Mouse (Mus musculus): ENCODE measurements around the gene Rps16. TPM values are rescaled to one million over a fixed set of nuclear protein-coding genes. Genes with fewer than 3 reads are reported as not detected.
A peak's percentile ranks its signal among the peaks of the same experiment; 100 is the strongest.

Rps16 gene
- total RNA-seq, 2 experiments from 2014 or later: 494 to 516 TPM

- intact Hi-C loops (cut with DNase I): no loop called here
- DNase-seq: no peak
Observed at GRCm38 (mm10) chr7:28341381-28341780, 9.1 kb upstream of the Rps16 start.

DNA sequence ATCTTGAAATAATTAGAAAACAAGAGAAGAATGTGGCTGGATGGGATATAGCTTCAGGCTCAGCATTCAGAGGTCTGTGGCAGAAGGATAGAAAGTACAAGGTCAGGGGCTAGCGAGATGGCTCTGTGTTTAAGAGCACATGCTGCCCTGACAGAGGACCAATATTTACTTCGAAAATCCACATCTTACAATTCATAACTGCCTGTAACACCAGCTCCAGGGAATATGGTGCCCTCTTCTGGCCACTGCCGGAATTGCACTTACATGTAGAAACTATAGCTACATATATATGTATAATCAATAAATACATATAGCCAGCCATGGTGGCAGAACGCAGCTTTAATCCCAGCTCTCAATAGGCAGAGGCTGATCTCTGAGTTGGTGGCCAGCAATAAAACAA is 5.8 kb upstream of the Rps16 start:
- intact Hi-C loops (cut with DNase I): no loop called here
- peak; percentile 64 to 79 for DNase-seq

- DNase-seq: no peak
- intact Hi-C loops (cut with DNase I): no loop called here
Observed at GRCm38 (mm10) chr7:28347746-28348145, 2.7 kb upstream of the Rps16 start.

DNA sequence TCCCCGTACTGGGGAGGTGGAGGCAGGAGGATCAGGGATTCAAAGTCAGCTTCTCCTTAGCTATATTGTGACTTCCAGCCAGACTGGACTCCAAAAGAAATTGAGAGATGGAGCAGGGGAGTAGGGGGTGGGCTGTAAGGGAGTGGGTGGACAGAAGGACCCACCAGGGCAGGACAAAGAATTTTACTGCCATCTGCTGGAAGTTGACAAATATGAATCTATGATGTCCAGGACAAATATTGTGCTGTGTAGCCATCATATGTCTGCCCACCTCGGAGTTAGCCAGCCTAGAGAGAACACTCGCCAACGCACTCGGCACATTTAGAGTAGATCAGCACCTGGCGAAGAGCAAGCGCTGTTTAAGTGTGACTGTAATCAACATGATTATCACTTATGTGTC is 1.9 kb upstream of the Rps16 start:
- no peak for DNase-seq
- intact Hi-C loops (cut with DNase I): no loop called here

- intact Hi-C loops (cut with DNase I): loop anchor here (2.0 kb wide), 1 partner anchor 19 kb away; no protein-coding TSS in a partner anchor
- no peak for DNase-seq
Observed at GRCm38 (mm10) chr7:28351676-28352191, 1.3 kb downstream of the Rps16 start.

GRCm38 (mm10) chr7:28353267-28353666 is 2.8 kb downstream of the Rps16 start:
- intact Hi-C loops (cut with DNase I): no loop called here
- DNase-seq: no peak

DNA sequence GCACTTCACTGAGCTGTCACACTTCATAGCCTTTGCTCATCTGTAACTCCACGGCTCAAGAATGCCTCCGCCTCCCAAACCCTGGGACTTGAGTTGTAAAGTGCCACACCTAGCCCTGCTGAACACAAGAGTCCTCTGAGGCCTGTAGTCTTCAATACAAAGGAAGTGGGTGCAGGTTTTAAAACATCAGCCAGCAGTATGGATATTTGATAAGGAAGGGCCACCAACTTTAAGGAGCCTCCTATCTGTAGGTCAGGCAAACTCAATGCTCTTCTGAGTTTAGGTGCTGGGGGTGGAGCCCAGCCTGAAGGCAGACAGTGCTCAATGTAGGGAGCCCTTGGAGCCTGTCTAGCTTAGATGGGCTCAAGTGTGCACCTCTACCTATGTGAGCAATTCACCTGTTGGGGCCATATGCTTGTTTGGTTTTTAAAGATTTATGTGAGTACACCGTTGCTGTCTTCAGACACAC is 3.7 kb downstream of the Rps16 start:
- no peak for DNase-seq
- intact Hi-C loops (cut with DNase I): no loop called here

DNA sequence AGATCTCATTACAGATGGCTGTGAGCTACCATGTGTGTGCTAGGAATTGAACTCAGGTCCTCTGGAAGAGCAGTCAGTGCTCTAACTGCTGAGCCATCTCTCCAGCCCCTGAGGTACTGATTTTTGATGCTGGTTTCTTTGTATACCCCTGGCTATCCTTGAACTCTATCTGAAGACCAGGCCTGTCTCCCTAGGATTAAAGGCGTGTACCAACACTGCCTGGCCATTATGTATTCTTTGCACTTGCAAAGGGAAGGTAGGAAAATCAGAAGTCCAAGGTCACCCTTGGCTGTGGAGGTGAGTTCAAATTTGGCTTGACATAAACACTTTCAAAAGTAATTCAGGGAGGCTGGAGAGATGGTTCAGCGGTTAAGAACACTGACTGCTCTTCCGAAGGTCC is 4.1 kb downstream of the Rps16 start:
- no peak for DNase-seq
- intact Hi-C loops (cut with DNase I): no loop called here

- intact Hi-C loops (cut with DNase I): no loop called here
- no peak for DNase-seq
Observed at GRCm38 (mm10) chr7:28355221-28355620, 4.8 kb downstream of the Rps16 start.

- intact Hi-C loops (cut with DNase I): no loop called here
Observed at GRCm38 (mm10) chr7:28356981-28357380, 6.5 kb downstream of the Rps16 start.

GRCm38 (mm10) chr7:28357984-28358383 is 7.5 kb downstream of the Rps16 start:
- no peak for DNase-seq
- intact Hi-C loops (cut with DNase I): no loop called here

More at GRCm38 (mm10) chr7:28356981-28357380, 6.5 kb downstream of the Rps16 start:
- peak; percentile 55 to 61 for DNase-seq

DNA sequence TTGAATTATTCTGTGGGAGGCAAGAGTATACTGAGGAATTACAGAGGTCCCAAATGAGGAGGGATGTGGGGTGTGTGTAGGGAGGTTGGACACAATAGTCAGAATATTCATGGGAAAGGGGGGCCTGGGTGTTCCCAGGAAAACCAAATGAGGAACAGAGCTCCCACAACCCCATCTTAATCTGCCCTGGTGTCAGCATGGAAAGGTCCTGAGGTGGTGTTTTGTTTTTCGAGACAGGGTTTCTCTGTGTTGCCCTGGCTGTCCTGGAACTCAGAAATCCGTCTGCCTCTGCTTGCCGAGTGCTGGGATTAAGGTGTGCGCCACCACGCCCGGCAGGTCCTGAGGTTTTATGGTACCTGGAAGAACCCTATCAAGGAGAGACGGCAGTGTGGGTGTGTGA is 8.0 kb downstream of the Rps16 start:
- intact Hi-C loops (cut with DNase I): no loop called here
- DNase-seq: no peak

GRCm38 (mm10) chr7:28359854-28360253 is 9.4 kb downstream of the Rps16 start:
- no peak for DNase-seq
- intact Hi-C loops (cut with DNase I): no loop called here

- intact Hi-C loops (cut with DNase I): no loop called here
Observed at GRCm38 (mm10) chr7:28360291-28360690, 9.8 kb downstream of the Rps16 start.

GRCm38 (mm10) chr7:28361647-28362341 is 11.3 kb downstream of the Rps16 start:
- intact Hi-C loops (cut with DNase I): no loop called here
- no peak for DNase-seq

More at GRCm38 (mm10) chr7:28360291-28360690, 9.8 kb downstream of the Rps16 start:
- DNase-seq: no peak

DNA sequence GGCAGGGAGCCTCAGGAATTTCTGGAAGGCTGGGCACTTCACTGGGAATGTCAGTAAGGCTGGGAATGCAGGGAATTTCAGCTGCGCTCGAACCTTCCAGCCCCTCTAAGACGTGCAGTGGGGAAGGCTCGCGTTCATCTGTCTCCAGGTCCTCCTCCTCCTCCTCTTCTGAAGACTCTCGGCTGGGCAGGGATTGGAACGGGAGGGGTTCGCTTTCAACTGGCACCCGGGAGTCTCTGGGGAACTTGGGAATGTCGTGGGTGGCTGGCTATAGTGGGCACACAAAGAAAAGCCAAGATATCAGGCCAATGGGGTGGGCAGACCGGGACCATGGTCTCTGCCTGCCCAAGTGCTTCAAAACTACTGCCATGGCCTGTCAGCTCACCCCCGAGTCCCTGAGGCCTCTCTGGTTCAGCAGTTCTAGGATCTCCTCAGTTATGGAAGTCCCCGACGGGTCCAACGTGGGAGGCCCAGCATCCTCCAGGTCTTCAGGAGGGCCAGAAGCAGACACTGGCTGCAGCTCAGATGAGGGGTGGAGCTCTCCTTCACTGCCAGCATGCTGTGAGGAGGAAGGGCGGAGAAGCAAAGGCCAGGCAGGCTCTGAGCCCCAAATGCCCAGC is 12.1 kb downstream of the Rps16 start:
- intact Hi-C loops (cut with DNase I): no loop called here
- no peak for DNase-seq

DNA sequence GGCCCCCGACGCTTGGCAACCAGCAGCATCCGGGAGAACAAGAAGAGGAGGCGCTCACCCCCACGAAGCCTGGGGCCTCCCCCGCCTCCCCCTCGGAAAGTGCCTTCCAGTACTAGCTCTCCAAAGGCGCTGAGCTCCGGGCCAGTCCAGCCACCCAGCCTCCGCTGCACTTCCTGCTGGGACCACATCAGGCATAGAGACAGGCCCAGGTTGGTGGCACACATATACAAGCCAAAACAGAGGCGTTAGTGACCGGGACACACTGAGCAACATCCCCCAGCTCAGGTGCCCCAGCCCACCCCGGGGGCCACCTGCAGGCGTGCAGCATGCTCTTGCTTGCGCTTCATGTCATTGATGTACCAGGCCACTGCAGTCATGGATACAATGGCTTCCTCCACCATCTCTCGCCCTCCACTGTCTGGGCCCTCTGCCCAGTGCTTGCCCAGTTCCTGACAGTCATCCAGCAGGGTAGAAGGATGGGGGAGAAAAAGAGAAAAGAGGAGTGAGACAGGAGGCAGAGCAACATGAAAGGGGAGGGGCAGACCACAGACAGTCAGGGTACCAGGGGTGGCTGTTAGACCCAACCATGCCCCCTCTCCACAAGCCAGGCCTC is 17.3 kb downstream of the Rps16 start:
- intact Hi-C loops (cut with DNase I): no loop called here

DNA sequence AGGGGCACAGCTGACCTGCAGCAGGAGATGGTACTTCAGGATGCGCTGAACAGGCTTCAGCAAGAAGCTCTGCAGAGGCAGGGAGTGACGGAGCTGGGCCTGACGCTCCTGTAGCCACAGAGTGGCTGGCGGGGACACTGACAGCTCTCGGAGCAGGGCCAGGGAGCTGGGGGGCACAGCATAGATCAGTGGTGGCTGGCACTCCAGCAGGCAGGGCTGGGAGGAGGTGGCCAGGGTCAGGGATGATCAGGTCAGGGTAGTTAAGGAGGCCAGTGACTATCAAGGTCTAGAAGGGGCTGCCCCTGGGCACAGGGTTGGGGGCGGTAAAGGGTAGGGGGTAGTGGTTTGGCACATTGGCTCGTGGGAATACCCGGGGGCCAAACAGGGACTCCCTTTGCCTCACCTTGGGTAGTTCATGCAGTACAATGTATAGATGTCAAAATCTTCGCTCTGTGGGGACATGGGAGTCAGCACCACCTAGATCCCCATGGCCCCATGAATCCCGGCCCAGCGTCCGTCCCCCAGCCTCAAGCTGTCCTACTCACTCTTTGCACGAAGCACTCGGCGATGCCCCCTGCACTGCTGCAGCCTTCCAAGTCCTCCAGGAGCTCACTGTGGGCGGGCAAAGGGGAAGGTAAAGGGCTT is 17.9 kb downstream of the Rps16 start:
- no peak for DNase-seq
- intact Hi-C loops (cut with DNase I): no loop called here

More for the DNA sequence above, 17.3 kb downstream of the Rps16 start:
- no peak for DNase-seq

DNA sequence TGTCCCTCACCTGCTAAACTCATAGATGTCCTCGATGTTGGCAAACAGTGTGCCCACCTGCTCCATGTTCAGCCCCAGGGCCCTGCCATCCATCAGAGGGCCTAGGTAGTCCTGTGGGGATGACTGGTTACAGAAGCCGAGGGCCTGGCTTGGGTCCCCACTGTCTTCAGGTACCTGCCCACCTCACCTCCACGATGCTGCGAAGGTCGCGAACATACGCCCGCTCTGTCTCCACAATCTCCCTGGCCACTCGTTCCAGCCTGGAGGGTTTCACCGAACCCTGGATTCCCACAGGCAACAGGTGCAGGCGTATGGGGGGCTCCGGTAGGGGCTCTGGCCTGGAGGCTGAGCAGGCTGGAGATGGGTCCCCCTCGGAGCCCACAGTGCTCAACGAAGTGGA is 19.6 kb downstream of the Rps16 start:
- no peak for DNase-seq
- intact Hi-C loops (cut with DNase I): loop anchor here (2.0 to 10.0 kb wide), 3 partner anchors 19 to 1035 kb away; partner anchors contain the start of genes Ltbp4 and Rps16

DNA sequence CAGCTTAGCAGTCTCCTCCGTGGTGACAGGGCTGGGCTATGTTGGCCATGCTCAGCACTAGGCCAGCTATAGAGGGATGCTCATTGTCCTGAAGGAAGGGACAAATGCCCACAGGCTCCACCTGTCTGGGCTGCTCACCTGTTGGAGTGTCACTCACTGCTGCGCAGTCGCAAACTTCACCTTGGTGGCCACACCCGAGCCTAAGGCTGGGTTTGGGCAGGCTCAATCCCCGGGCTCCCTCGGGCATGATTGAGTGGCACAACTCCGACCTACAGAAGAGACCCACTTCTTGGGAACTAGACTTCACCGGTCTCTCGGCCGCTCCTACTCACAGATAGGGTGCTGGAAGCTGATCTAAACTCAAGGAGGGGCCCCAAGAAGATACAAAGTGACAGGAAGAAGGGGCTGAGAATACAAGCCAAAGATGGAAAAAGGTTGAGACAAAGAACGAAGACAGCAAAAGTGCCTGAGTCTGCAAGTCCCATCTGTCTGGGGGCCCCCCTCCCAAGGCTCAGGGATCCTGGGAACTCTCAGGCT is 20.6 kb downstream of the Rps16 start:
- no peak for DNase-seq
- intact Hi-C loops (cut with DNase I): loop anchor here (2.0 to 10.0 kb wide), 3 partner anchors 20 to 1036 kb away; partner anchors contain the start of genes Ltbp4 and Rps16
